Mouse (Mus musculus): ENCODE data around the gene Kcna7. TPM values are rescaled to one million over a fixed set of nuclear protein-coding genes. Genes with fewer than 3 reads are reported as not detected.

The Kcna7 gene
- total RNA-seq, 1 experiment: 0.85 TPM

- no peaks in the 10 kb centered on the region for H3K9me3 ChIP-seq (ENCODE audit: control insufficient read depth, insufficient read depth, low read depth, low read length)
- peaks cover 2 to 18% of the 10 kb centered on the region in 2 experiments; a peak in 3 of 4 replicates for H3K4me1 ChIP-seq (ENCODE audit: control insufficient read depth in 2 of 2, insufficient read depth in 2 of 2, low read length in 2 of 2, poor library complexity in 1 of 2)
- H3K4me3 ChIP-seq (ENCODE audit: insufficient read depth in 1 of 2, low read depth in 1 of 2, low read length in 2 of 2, poor library complexity in 1 of 2, severe bottlenecking in 1 of 2): peak overlapping the region; percentile 68 to 80
- no peak for TF ChIP-seq MAFK (IDR thresholded peaks at IDR 0.05; ENCODE audit: insufficient read depth, low read depth, low read length)
- no peak for TF ChIP-seq ZC3H11A (IDR thresholded peaks at IDR 0.05; ENCODE audit: borderline replicate concordance, low read depth, low read length)
- TF ChIP-seq CHD2 (IDR thresholded peaks at IDR 0.05; ENCODE audit: low read depth, low read length): no peak; the same call in 1 of the 2 replicates
- no peak for TF ChIP-seq HCFC1 (IDR thresholded peaks at IDR 0.05; ENCODE audit: borderline replicate concordance, insufficient read depth, low read length)
- no peak for TF ChIP-seq ZNF384 (IDR thresholded peaks at IDR 0.05; ENCODE audit: low read depth, low read length)
- no peak for DNase-seq (ENCODE audit: low read depth, low spot score)
- H3K9ac ChIP-seq (ENCODE audit: insufficient read depth, low read depth, low read length, poor library complexity, severe bottlenecking): peak overlapping the region; percentile 50
- H3K36me3 ChIP-seq (ENCODE audit: control insufficient read depth, insufficient read depth, low read length, poor library complexity, severe bottlenecking): peaks cover 18% of the 10 kb centered on the region
- H3K27ac ChIP-seq (ENCODE audit: insufficient read depth, low read depth, low read length, poor library complexity, severe bottlenecking): no peak overlapping the region
- in situ Hi-C loops (cut with MboI; ENCODE audit: low sequenced_read_pairs in 2 of 2, unreplicated experiment in 2 of 2): no loop called here
Measured at GRCm38 (mm10) chr7:45369836-45370474, 35.5 kb upstream of the Kcna7 start.

DNA sequence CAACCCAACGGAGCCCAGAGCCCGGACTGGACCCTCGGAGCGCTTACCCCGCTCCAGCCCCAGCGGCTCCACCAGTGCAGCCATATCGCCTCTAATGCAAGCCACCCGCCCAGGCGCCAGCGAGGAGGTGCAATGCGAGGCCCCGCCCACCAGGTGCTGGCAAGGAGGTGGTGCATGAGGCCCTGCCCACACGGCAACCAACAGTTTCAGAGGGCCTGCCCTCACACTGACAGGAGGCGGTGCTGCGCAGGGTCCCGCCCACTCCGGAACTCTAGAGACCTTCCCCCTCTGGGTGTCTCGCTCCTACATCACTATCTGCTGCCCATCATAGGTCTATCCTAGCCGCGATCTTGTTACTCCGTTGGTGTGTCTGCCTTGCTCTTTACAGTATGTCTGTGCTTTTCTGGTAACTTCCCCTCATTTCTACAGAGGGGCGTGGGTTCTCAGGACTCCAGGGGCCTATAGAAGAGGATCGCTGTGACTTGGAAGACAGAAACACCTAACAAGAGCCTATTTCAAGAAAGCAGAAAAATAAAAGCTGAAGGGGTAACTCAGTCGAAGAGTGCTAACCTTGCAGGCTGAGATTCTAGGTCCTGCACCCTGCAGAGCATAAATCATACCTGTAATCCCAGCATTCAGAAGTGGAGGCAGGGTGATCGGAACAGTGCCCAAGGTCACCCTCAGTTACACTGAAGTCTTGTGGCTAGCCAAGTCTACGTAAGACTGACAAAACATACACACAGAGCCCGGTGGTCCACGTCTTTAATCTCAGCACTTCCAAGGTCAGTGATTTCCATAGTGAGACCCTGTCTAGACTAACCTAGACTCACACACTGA lies 34.8 kb upstream of the Kcna7 start, which contains the start of gene Lin7b:
TSS of gene Lin7b (minus strand) at position 109 of the 837 bp plus-strand sequence.
- no peak within 1 kb of the TSS for H3K27ac ChIP-seq (ENCODE audit: insufficient read depth, low read depth, low read length, poor library complexity, severe bottlenecking)
- peaks cover 2 to 18% of the 10 kb centered on the region in 2 experiments; a peak in 3 of 4 replicates for H3K4me1 ChIP-seq (ENCODE audit: control insufficient read depth in 2 of 2, insufficient read depth in 2 of 2, low read length in 2 of 2, poor library complexity in 1 of 2)
- DNase-seq (ENCODE audit: low read depth, low spot score): peak; percentile 92
- peak within 1 kb of the TSS; percentile 50 for H3K9ac ChIP-seq (ENCODE audit: insufficient read depth, low read depth, low read length, poor library complexity, severe bottlenecking)
- in situ Hi-C loops (cut with MboI; ENCODE audit: low sequenced_read_pairs in 2 of 2, unreplicated experiment in 2 of 2): no loop called here
- TF ChIP-seq ZNF384 (IDR thresholded peaks at IDR 0.05; ENCODE audit: low read depth, low read length) (0 out of 2 replicates have a peak, but pooled peaks have one; percentile 19), HCFC1 (IDR thresholded peaks at IDR 0.05; ENCODE audit: borderline replicate concordance, insufficient read depth, low read length) (no peak), ZC3H11A (IDR thresholded peaks at IDR 0.05; ENCODE audit: borderline replicate concordance, low read depth, low read length) (no peak), MAFK (IDR thresholded peaks at IDR 0.05; ENCODE audit: insufficient read depth, low read depth, low read length) (no peak), CHD2 (IDR thresholded peaks at IDR 0.05; ENCODE audit: low read depth, low read length) (peak; percentile 20; the same call in 1 of the 2 replicates)
- no peaks in the 10 kb centered on the region for H3K9me3 ChIP-seq (ENCODE audit: control insufficient read depth, insufficient read depth, low read depth, low read length)
- H3K36me3 ChIP-seq (ENCODE audit: control insufficient read depth, insufficient read depth, low read length, poor library complexity, severe bottlenecking): peaks cover 18% of the 10 kb centered on the region
- peak within 1 kb of the TSS; percentile 68 to 80 for H3K4me3 ChIP-seq (ENCODE audit: insufficient read depth in 1 of 2, low read depth in 1 of 2, low read length in 2 of 2, poor library complexity in 1 of 2, severe bottlenecking in 1 of 2)

GRCm38 (mm10) chr7:45372371-45372770 lies 33.1 kb upstream of the Kcna7 start:
- Histone ChIP-seq H3K9ac (ENCODE audit: insufficient read depth, low read depth, low read length, poor library complexity, severe bottlenecking) (no peak overlapping the region), H3K4me1 (ENCODE audit: control insufficient read depth in 2 of 2, insufficient read depth in 2 of 2, low read length in 2 of 2, poor library complexity in 1 of 2) (peaks cover 2 to 15% of the 10 kb centered on the region in 2 experiments; a peak in 3 of 4 replicates), H3K9me3 (ENCODE audit: control insufficient read depth, insufficient read depth, low read depth, low read length) (no peaks in the 10 kb centered on the region), H3K27ac (ENCODE audit: insufficient read depth, low read depth, low read length, poor library complexity, severe bottlenecking) (no peak overlapping the region), H3K36me3 (ENCODE audit: control insufficient read depth, insufficient read depth, low read length, poor library complexity, severe bottlenecking) (peaks cover 32% of the 10 kb centered on the region), H3K4me3 (ENCODE audit: insufficient read depth in 1 of 2, low read depth in 1 of 2, low read length in 2 of 2, poor library complexity in 1 of 2, severe bottlenecking in 1 of 2) (no peak overlapping the region)
- no peak for DNase-seq (ENCODE audit: low read depth, low spot score)
- in situ Hi-C loops (cut with MboI; ENCODE audit: low sequenced_read_pairs in 2 of 2, unreplicated experiment in 2 of 2): no loop called here
- TF ChIP-seq HCFC1 (IDR thresholded peaks at IDR 0.05; ENCODE audit: borderline replicate concordance, insufficient read depth, low read length) (no peak), CHD2 (IDR thresholded peaks at IDR 0.05; ENCODE audit: low read depth, low read length) (no peak)

DNA sequence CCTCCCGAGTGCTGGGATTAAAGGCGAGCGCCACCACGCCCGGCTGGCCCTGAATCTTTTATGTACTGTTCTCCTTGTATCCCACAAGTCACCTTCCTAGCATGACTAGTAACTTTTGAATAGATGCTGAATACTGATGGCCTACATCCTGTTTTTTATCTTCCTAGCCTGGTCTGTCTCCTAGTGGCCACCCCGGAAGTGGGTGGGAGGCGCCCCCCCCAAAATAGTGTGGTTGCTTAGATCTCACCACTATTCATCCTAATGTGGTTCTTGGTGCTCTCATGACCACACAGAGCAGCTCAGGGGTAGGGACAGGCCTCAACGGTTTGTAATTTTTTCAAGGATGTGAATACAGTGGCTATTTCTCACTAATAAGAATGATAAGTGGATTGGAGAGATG lies 30.8 kb upstream of the Kcna7 start:
- H3K4me1 ChIP-seq (ENCODE audit: control insufficient read depth in 2 of 2, insufficient read depth in 2 of 2, low read length in 2 of 2, poor library complexity in 1 of 2): peaks cover 2 to 13% of the 10 kb centered on the region in 2 experiments; a peak in 3 of 4 replicates
- in situ Hi-C loops (cut with MboI; ENCODE audit: low sequenced_read_pairs in 2 of 2, unreplicated experiment in 2 of 2): no loop called here

More for the DNA sequence above, 30.8 kb upstream of the Kcna7 start:
- peaks cover 42% of the 10 kb centered on the region for H3K36me3 ChIP-seq (ENCODE audit: control insufficient read depth, insufficient read depth, low read length, poor library complexity, severe bottlenecking)
- no peak for DNase-seq (ENCODE audit: low read depth, low spot score)
- TF ChIP-seq MAFK (IDR thresholded peaks at IDR 0.05; ENCODE audit: insufficient read depth, low read depth, low read length): no peak
- no peak overlapping the region for H3K27ac ChIP-seq (ENCODE audit: insufficient read depth, low read depth, low read length, poor library complexity, severe bottlenecking)
- no peak overlapping the region for H3K4me3 ChIP-seq (ENCODE audit: insufficient read depth in 1 of 2, low read depth in 1 of 2, low read length in 2 of 2, poor library complexity in 1 of 2, severe bottlenecking in 1 of 2)
- no peaks in the 10 kb centered on the region for H3K9me3 ChIP-seq (ENCODE audit: control insufficient read depth, insufficient read depth, low read depth, low read length)
- H3K9ac ChIP-seq (ENCODE audit: insufficient read depth, low read depth, low read length, poor library complexity, severe bottlenecking): no peak overlapping the region
